Mouse (Mus musculus) liver, embryonic 14.5 days (tissue): ENCODE data around the gene Ccdc38.

Source experiments
- CTCF ChIP-seq: IDR thresholded peaks from 2 replicates; pipeline ENCODE4 v1.5.1; 2016; ENCODE audit warnings: antibody characterized with exemption, low read depth, control low read depth
- EP300 ChIP-seq: IDR thresholded peaks from 2 replicates; pipeline ENCODE4 v1.6.1; 2016; ENCODE audit warnings: antibody characterized with exemption, low read depth

- no peak for TF ChIP-seq CTCF
- no peak for TF ChIP-seq EP300
Observed at GRCm38 (mm10) chr10:93632086-93632485, 91.7 kb downstream of the Ccdc38 start.
